Mouse (Mus musculus) adrenal gland, postnatal 14 days (tissue): ENCODE data around the gene Slc12a9. TPM values are rescaled to one million over a fixed set of nuclear protein-coding genes. Genes with fewer than 3 reads are reported as not detected.
A peak's percentile ranks its signal among the peaks of the same experiment; 100 is the strongest.

Source experiments
- DNase-seq: peaks from one replicate; pipeline ENCODE4 v3.0.0; 2021; ENCODE audit warnings: mixed read lengths
- total RNA-seq: library from RNA; stranded (reverse); gene quantifications from 2 replicates; pipeline ENCODE4 v1.2.3, GENCODE M21; 2021

Gene Slc12a9
- total RNA-seq, 1 experiment from 2014 or later: 9.4 TPM

DNA sequence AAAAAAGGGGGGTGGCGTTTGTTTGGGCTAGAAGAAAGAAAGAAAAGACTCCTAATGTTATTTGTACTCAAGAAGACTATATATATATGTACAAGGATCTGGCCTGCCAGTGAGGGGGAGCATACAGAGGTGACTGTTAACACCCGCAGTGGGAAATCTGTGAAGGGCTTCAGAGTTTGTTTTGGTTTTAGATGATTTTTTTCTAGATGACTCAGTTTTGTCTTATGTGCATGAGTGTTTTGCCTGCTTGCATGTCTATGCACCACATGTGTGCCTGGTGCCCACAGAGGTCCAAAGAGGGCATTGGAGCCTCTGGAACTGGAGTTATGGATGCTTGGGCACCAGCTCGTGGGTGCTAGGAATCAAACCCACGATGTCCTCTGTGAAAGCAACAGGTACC, 13.6 kb upstream of the Slc12a9 start:
- no peak for DNase-seq

DNA sequence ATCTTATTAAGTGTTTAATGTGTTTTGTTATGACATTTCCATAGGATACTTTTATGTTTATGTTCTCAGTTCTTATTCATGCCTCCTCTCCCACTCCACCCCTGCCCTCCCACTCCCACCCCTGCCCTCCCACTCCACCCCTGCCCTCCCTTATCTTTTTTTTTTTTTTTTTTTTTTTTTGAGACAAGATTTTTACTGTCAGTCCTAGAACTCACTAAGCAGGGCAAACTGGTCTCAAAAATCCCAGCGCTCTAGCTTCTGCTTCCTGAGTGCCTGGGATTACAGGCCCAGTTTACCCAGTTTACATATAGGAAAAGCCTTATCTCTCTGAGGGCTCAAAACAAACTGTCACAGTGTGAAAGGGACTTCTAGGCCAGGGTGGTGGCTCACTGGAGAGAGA, 13.0 kb upstream of the Slc12a9 start:
- no peak for DNase-seq

DNA sequence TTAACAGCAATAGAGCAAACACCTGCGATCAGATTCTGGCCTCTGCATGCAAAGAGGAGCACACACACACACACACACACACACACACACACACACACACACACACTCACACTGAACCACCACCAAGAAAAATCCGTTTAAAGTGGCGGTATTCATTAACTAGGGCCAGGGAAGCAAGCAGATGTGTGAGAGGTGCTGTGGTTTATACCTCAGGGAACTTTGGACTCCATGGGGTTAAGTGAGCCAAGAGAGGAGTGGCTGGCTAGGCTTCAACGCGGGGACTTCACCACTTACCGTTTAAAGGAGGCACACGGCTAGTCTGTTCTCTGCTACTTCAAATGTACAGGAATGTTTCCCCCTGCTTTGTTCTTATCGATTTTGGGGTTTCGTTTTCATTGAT, 12.4 kb upstream of the Slc12a9 start:
- peak; percentile 28 for DNase-seq

DNA sequence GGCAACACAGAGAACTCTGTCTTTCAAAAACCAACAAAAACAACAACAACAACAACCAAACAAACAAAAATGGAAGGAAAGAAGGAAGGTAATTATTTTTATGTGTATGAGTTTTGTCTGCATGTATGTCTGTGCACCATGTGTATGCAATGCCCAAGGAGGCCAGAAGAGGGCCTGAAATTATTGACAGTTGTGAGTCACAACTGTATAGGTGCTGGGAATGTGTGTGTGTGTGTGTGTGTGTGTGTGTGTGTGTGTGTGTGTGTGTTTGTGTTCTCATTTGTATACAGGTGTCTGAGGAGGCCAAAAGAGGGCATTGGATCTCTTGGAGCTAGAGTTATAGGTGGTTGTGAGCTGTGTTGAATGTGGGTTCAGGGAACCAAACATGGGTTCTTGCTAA, 10.5 kb upstream of the Slc12a9 start:
- no peak for DNase-seq

DNA sequence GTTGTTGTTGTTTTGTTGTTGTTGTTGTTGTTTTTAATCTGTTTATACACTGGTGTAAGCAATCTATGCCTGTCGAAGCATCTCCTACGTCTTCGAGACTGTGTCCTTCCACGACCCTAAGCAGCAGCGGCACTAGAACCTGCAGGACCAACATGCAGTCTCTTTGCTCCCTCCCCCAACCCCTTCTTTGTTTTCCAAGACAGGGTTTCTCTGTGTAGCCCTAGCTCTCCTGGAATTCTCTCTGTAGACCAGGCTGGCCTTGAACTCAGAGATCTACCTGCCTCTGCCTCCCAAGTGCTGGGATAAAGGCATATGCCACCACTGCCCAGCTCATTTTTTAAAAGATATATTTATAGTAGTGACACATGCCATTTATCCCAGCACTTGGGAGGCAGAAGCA, 10.0 kb upstream of the Slc12a9 start:
- no peak for DNase-seq

DNA sequence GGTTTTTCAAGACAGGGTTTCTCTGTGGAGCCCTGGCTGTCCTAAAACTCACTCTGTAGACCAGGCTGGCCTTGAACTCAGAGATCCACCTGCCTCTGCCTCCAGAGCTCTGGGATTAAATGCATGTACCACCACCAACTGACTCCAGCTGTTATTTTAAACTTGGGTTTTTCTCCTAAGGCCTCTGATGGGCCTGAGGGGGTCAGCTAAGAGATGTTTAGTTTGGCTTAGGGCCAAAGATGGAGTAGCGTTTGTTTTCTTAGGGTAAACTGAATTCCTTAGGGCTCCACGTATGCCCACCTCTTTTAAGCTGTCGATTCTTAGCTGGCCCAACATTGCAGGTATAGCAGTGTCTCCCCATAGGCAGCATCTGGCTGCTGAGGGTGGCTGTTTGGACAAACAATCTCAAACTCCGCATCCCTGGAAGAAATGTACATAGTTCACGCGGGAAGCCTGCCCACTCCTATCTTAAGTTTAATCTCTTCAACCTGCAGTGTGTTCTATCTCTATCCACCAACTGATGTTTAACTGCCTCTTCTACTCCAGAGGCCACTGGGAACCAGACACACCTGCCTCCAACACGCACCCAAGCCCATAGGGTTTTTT, 9.1 kb upstream of the Slc12a9 start:
- DNase-seq: no peak

DNA sequence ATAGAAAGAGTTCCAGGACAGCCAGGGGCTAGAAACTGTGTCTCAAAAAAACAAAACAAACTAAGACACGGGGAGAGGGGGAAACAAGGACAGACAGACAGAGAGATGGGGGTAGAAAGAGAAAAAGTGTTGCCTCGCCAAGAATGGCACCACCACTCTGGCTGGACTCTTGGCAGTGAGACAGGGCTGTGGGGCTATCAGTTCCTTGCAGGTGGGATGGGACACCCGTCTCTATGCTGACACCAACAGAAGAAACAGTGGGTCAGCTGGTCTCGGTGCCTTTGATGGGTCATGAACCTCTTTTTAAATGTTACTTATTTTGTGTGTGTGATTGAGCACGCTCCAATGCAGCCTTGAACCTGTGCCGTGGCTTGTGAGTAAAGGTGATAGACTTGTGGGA, 6.8 kb upstream of the Slc12a9 start:
- DNase-seq: no peak

DNA sequence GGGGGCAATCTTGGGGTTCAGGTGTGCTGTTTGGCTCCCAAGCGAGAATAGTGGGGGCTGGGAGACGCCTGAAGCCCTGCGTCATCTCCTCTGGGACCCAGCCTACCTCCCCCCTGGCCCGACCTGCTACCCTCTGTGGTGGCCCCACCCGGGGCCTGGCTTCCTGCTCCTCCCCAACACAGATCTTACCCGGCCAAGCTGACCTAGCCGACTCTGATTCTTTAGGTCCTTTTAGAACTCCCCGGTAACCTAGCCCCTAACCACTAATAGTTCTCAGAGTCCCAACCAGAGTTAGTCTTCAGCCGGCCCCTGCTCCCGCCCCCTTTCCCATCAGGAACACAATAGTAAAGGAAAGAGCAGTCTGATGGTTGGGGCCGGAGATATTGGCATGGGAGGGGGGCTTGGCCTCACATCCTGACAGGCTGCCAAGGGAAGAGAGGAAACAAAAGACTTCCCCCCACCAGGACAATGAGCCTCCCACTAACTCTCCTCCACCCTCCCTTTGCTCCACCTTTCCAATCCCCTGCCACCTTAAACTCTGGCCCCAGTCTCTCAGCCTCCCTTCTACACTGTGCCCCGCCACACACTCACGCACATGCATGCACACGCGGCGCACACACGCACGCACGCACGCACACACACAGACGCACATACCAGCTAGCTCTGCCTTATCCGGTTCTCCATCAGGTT, 6.0 kb upstream of the Slc12a9 start:
- peak; percentile 61 for DNase-seq

DNA sequence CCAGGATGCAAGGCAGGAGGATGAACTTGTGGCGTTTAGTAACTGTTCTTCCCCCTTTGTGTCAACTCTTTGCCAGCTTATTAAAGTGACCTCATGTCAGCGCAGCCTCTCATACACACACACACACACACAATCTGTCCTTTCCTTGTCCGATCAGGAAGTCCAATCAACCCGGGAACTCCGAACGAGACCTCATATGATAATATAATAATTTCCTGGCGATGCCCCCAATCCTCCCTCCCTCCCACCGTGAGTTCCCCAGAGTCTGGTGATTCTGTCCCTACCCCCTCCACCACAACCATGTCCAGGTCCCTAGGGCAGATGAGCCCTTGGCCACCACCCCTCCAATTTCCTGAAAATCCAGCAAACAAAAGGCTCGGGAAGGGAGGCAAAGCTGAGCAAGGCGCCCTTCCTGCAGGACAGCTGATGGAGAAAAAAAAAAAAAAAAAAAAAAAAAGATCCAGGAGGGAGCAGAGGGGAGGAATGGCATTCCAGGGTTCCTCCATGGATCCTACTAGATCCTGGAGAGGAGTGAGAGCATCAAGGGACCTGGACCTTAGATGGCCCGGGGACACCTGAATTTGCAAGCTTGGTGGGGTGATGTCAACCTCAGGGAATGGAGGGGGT, 5.4 kb upstream of the Slc12a9 start:
- peak; percentile 69 for DNase-seq

DNA sequence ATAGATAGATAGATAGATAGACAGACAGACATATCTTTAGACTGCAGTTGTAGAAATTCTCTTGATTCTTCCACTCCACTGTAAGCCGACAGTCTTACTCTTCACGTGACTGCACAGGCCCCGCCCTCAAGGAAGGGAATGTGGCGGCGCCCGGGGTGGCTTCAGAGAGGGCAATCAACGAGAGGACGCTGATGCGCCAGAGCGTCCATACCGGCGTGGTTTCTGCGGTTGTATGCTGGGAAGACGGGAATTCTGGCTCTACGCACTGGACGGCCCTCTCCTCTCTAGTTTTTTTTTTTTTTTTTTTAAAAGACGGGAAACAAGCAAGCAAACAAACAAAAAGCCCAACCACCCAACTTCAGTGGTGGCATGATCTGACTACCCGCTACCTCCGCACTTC, 4.9 kb upstream of the Slc12a9 start:
- DNase-seq: peak; percentile 96

DNA sequence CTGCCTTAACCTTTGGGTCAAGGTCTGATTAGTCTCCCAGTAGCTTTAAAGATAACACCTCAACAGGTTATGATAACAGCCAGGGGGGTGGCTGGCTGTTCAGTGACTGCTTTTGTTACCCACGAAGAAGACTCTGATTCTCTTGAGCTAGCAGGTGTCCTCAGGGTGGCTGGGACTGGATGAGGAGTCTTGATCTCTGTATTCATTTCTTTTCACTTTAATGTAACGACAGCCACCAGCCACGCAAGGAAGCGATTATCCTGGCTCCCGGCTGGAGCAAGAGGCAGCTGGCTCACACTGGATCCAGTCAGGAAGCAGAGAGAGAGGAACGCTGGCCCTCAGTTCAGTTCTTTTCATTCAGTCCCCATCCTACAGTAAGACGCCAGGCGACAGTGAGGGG, 3.8 kb upstream of the Slc12a9 start:
- no peak for DNase-seq

DNA sequence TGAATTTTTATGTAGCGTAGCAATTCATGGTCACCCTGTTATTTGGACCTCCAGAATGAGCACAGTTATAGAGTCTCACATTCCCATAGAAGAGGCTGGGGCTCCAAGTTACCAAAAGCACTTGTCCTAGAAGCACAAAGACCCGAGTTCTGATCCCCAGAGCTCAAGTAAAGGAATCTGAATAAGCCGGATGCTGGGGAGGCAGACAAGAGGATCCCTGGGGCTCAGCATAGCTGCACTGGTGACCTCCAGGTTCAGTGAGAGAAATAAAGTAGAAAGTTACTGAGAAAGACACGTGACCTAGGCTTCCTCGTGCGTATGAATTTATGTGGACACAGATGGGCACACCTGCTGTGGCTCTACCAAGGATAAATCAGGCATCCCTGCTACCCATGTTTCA, 1.7 kb upstream of the Slc12a9 start:
- DNase-seq: no peak

DNA sequence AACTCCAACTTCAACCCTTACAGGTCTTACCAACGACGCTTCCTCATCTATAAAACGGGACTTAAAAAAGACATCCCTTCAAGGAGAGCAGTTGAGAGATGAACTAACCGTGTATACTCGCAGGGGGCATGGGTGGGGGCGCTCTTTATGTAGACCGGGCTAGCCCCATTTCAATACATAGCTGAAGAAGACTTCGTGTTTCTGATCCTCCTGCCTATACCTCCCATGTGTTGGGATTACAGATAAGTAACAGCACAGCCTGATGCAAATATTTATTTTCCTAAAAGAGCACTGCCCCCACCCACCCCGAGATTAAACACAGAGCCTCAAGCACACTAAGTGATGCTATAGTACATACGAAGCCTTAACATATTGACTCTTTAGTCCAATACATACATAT, 920 bp upstream of the Slc12a9 start:
- no peak for DNase-seq

DNA sequence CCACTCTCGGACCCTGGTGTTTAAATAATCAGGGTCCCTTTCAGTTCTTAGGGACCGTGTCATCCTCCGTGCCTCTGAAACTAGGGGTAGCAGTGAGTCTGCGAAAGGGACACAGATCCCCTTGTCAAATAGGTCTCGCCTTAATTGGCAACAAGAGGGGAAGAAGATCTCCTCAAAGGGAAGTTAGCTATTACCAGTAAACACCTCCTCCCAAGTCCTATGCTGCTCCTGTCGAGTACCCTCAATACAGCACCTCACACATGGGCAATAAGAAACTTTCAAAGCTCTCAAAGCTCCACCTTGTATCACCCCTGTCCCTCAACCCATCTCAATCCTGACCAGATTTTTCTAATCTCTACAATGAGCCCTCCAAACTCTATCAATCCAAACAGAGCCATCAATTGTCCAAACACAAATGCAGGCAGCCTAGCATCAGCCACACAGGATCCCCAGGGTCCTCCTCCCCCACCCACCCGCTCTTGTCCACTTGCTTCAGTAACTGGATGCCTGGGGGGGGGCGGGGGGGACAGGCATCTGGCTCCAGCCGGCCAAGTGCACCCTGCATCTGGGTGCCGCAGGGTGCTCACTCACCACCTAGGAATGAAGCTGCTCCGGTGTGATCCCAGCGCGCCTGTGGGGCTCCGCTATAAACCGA, 413 bp downstream of the Slc12a9 start:
- no peak for DNase-seq

DNA sequence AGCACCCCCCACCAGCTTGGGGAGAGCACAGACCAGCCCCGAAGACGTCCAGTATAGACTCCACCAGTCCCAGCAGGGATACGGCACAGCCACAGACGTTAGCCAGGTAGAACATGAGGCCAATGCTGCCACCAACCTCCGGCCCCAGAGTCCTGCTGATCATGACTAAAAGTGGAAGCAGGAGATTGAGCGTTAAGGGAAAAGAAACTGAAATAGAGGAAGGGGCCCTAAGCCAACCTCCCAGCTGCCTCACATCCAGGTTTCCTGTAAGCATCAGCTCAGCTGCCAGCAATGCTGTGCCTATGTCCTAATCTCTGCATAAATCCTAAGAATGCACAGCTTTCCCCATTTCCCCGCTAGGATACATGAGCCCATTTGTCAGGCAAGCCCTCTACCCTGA, 2.5 kb downstream of the Slc12a9 start:
- DNase-seq: no peak

DNA sequence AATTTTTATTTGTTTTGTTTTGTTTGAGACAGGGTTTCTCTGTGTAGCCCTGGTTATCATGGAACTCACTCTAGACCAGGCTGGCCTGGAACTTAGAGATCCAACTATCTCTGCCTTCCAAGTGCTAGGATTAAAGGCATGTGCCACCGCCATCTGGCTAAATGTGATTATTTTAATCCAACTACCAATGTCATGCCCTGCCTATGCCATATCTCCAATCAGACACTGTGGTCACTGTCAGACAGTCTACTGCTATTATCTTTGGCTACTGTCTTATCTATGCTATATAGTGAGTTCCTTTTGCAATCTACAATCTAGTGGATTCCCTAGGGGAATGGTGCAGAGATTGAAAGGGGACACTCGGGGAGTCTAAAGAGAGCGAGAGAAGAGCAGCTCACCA, 12.4 kb downstream of the Slc12a9 start:
- DNase-seq: no peak

DNA sequence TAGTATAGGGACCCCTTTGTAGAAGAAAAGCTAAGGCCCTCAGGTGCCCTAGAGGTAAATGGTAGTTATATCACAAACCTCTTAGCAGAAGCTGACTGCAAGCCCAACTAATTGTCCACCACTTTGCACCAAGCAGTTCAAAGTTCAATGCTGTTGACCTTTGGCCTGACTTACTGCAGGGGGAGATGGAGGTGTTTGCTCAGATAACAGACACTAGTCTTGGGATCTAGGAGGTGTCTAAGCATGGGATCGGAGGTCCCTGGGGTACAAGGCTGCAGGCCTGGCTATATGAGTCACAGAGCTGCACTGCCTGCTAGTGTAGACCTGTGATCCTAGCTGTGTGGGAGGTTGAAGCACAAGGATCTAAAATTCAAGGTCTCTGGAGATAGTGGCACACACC, 14.8 kb downstream of the Slc12a9 start:
- no peak for DNase-seq

DNA sequence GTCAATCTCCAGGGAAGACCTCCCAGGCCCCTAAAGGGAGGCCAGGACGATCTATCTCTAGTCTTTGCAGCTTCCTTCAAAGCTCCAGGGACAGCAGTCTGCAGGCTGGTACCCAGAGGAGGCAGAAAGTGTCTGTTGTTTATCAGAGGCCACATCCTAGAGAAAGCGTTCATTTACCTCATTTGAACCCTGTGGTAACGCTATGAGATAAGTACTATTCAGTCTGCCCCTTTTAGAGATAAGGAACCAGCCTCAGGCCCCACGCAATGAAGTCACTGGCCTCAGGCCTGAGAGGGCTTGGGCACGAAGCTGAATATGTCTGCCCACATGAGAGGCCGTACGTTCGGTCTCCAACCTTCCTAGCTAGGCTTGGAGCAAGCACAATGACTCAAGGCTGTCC, 16.0 kb downstream of the Slc12a9 start:
- DNase-seq: no peak

DNA sequence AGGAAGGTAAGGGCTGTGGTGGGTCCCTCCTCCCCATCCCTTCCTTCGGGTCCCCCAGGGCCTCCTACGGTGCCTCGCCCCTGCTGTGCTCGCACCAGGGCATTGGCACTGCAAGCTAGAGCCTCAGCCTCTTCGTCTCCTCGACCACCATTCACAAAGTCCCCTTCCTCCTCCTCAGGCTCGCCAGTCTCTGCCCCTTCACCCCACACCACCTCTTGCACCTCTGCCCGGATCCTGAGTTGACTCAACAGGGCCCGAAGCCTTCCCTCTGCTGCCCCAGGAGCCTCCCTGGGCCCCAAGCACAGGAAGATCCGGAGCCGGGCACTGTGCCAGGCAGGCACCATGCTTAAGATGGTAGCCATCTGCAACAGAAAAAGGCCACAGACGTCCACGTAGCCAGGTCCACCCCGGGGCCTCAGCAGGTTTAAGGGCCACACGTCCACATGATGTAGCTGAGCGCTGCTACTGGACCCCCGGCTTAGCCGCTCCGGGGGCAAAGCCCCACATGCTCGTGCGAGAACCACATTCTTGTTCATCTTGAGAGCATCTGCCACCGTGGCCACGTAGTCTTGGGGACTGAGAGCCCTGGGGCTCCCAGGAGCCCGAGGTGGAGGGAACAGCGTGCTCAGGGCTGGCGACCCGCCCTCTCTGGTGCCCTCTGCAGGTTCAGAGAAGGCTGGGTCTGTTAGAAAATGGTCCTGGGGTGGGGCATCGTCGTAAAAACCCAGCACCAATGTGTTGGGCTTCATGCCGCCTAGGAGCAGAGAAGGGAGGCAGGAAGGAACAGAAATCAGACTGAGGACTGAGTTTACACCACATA, 18.1 kb downstream of the Slc12a9 start:
- peak; percentile 58 for DNase-seq

DNA sequence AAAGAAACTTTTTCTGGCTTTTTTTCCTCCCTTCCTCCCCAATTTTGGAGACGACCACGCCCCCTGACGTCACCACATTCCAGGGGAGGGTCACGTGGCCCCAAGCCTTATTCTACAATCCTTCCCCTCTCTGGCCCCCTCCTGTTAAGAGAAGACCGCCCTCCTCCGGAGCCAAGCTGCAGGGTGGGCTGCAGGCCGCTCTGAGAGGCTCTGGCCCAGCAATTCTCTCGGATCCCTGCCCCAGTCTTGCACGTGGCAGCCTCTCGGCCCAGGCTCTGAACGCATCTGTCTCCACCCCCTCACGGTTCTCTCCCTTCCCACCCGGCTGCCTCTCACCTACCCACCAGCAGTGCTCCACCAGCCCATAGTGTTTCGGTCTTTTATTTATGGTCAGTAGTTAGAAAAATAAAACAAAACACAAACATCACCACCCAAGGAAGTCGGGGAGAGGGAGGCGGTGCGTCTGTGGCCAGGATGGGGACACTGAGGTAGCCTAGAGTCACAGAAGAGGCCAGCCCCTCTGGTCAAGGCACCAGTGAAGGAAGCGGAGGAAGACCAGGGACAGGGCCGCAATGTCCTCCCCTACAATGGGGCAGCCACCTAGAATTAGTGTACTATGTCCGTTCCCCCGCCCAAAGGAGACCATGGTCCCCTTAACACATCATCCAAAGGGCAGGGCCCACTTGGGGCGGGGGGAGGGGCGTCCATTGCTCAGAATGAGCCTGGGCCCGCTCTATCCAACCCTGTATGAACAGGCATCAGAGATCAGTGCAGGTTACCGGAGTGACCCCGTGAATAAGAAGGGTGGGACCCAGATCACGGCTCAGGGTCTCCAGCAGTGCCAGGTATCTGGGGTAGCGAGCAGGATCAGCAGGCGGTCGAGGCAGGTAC, 19.0 kb downstream of the Slc12a9 start, which contains the start of gene Trip6:
Gene Trip6, minus strand, starts transcription at position 212 of the 891 bp plus-strand sequence.
- DNase-seq: peak; percentile 94

DNA sequence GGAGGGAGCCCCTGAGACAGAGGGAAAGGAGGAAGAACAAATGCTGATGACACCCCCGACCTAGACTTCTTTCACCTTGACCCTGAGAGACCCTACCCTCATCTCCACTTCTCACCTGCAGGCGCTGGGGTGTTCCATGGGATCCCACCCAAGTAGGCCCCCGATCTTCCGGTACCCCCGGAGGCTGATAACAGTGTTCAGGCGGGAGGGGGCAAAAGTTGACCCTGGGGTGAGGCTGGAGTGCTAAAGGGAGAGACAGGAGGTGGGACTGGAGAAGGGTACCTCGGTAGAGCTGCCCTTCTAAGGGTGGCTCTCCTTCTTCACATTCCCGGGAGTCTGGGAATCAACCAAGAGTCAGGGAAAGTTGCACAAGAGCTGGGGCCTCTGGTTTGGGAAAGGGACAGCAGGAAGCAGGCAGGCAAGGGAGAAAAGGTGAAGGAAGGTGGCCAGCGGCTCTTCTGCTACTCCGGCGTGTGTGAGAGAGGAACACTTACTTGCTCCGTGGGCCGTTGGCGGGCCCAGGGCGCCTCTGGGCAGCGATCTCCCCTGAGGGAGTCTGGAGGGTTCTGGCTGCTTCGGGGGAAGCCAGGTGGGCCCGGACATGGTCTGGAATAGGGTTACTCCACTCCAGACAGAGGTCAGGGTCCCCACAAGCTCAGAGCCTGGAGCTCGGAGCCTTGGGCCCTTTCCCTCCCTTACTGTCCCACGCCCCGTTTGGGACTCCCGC, 19.8 kb downstream of the Slc12a9 start:
- peak; percentile 63 for DNase-seq
